Mouse (Mus musculus): ENCODE results near the gene Vmn2r28.
"Not testable (repeated sequence)": the region's sequence is repeated elsewhere in the genome, so short reads cannot be mapped to it uniquely, and the experiment has no call there.

The Vmn2r28 gene

GRCm38 (mm10) chr7:5493856-5494255, at the start of gene Vmn2r28:
Gene Vmn2r28 (minus strand): TSS chr7:5493956.
- in situ Hi-C loops (cut with MboI, MseI): not testable (repeated sequence)

GRCm38 (mm10) chr7:5540770-5541436, 47.1 kb upstream of the Vmn2r28 start:
- in situ Hi-C loops (cut with MboI, MseI): loop anchor here (5.0 kb wide), 1 partner anchor 66 kb away; no protein-coding TSS in a partner anchor

- in situ Hi-C loops (cut with MboI, MseI): no loop called here
Observed at GRCm38 (mm10) chr7:5456674-5457073, 37.1 kb downstream of the Vmn2r28 start, which contains the start of gene Vmn1r59. Gene Vmn1r59 (minus strand): TSS chr7:5456774.

- in situ Hi-C loops (cut with MboI, MseI): not testable (repeated sequence)
Observed at GRCm38 (mm10) chr7:5454011-5454410, 39.7 kb downstream of the Vmn2r28 start.

GRCm38 (mm10) chr7:5448627-5449026, 45.1 kb downstream of the Vmn2r28 start:
- in situ Hi-C loops (cut with MboI, MseI): no loop called here
